Mouse (Mus musculus): Measurements from ENCODE around the gene Agtrap. TPM values are rescaled to one million over a fixed set of nuclear protein-coding genes. Genes with fewer than 3 reads are reported as not detected.

Gene Agtrap
- polyA plus RNA-seq, 1 experiment from 2014 or later: 31.5 TPM

GRCm38 (mm10) chr4:148065702-148066400 is 22.0 kb downstream of the Agtrap start:
- H3K36me3 ChIP-seq (ENCODE audit: insufficient read depth, low read length): no peaks in the 10 kb centered on the region
- no peak overlapping the region for H3K27ac ChIP-seq (ENCODE audit: low read length)
- ATAC-seq (ENCODE audit: low FRiP score, low TSS enrichment): peak; percentile 52
- H3K4me3 ChIP-seq (ENCODE audit: low read length): no peak overlapping the region
- 33% methylated on average over 6 of the region's 6 CpGs for WGBS
- H3K27me3 ChIP-seq (ENCODE audit: insufficient read depth, low read length): no peaks in the 10 kb centered on the region
- peaks cover 20% of the 10 kb centered on the region for H3K4me1 ChIP-seq (ENCODE audit: insufficient read depth, low read length)
- no peak overlapping the region for H3K9ac ChIP-seq (replicated peaks; ENCODE audit: low read length)
- no peaks in the 10 kb centered on the region for H3K9me3 ChIP-seq (ENCODE audit: low read length)
- no peak overlapping the region for H3K4me2 ChIP-seq (replicated peaks; ENCODE audit: low read depth, low read length)

GRCm38 (mm10) chr4:148061086-148061480 is 26.7 kb downstream of the Agtrap start:
- Histone ChIP-seq H3K4me1 (ENCODE audit: insufficient read depth, low read length) (peaks cover 8% of the 10 kb centered on the region), H3K36me3 (ENCODE audit: insufficient read depth, low read length) (peaks cover 18% of the 10 kb centered on the region; the same call in 1 of the 2 replicates), H3K27me3 (ENCODE audit: insufficient read depth, low read length) (no peaks in the 10 kb centered on the region), H3K9me3 (ENCODE audit: low read length) (no peaks in the 10 kb centered on the region), H3K27ac (ENCODE audit: low read length) (no peak overlapping the region), H3K4me2 (replicated peaks; ENCODE audit: low read depth, low read length) (no peak overlapping the region), H3K9ac (replicated peaks; ENCODE audit: low read length) (no peak overlapping the region), H3K4me3 (ENCODE audit: low read length) (no peak overlapping the region)
- no peak for ATAC-seq (ENCODE audit: low FRiP score, low TSS enrichment)
- 87% methylated on average over 9 of the region's 9 CpGs for WGBS

GRCm38 (mm10) chr4:148060120-148061085 is 27.4 kb downstream of the Agtrap start:
- ATAC-seq (ENCODE audit: low FRiP score, low TSS enrichment): peak; percentile 47; the same call in 1 of the 2 replicates
- Histone ChIP-seq H3K4me2 (replicated peaks; ENCODE audit: low read depth, low read length) (no peak overlapping the region), H3K9ac (replicated peaks; ENCODE audit: low read length) (no peak overlapping the region), H3K4me3 (ENCODE audit: low read length) (no peak overlapping the region), H3K27ac (ENCODE audit: low read length) (no peak overlapping the region), H3K9me3 (ENCODE audit: low read length) (no peaks in the 10 kb centered on the region), H3K27me3 (ENCODE audit: insufficient read depth, low read length) (no peaks in the 10 kb centered on the region), H3K4me1 (ENCODE audit: insufficient read depth, low read length) (peaks cover 1% of the 10 kb centered on the region), H3K36me3 (ENCODE audit: insufficient read depth, low read length) (peaks cover 24% of the 10 kb centered on the region)
- 45% methylated on average over 13 of the region's 13 CpGs for WGBS

DNA sequence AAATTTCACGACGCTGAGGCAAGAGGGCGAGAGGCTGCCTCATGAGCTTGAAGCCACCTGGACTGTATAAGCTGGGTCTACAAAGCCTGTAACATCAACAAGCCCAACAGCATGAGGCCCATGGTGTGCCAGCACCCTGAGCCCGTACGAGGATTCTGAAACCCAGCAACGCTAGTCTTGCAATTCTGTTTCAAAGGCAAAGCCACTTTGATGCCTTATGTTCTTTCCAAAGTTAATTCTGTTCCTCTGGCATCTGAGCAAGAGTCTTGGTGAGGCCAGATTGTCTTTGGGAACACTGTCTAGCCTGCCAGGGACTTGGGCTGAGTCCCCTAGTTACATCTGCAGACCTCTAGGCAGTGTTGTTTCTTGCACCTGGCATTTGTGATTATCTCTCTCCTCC is 28.8 kb downstream of the Agtrap start:
- no peaks in the 10 kb centered on the region for H3K27me3 ChIP-seq (ENCODE audit: insufficient read depth, low read length)
- WGBS: 92% methylated on average over 6 of the region's 6 CpGs

GRCm38 (mm10) chr4:148058218-148058819 is 29.5 kb downstream of the Agtrap start:
- H3K4me2 ChIP-seq (replicated peaks; ENCODE audit: low read depth, low read length): no peak overlapping the region
- 92% methylated on average over 9 of the region's 9 CpGs for WGBS
- H3K4me1 ChIP-seq (ENCODE audit: insufficient read depth, low read length): no peaks in the 10 kb centered on the region
- H3K27ac ChIP-seq (ENCODE audit: low read length): no peak overlapping the region
- no peaks in the 10 kb centered on the region for H3K9me3 ChIP-seq (ENCODE audit: low read length)
- peaks cover 41% of the 10 kb centered on the region for H3K36me3 ChIP-seq (ENCODE audit: insufficient read depth, low read length)
- no peak for ATAC-seq (ENCODE audit: low FRiP score, low TSS enrichment)
- no peak overlapping the region for H3K4me3 ChIP-seq (ENCODE audit: low read length)
- H3K27me3 ChIP-seq (ENCODE audit: insufficient read depth, low read length): no peaks in the 10 kb centered on the region
- no peak overlapping the region for H3K9ac ChIP-seq (replicated peaks; ENCODE audit: low read length)

More for the DNA sequence above, 28.8 kb downstream of the Agtrap start:
- Histone ChIP-seq H3K27ac (ENCODE audit: low read length) (no peak overlapping the region), H3K4me1 (ENCODE audit: insufficient read depth, low read length) (no peaks in the 10 kb centered on the region), H3K9me3 (ENCODE audit: low read length) (no peaks in the 10 kb centered on the region), H3K36me3 (ENCODE audit: insufficient read depth, low read length) (peaks cover 36% of the 10 kb centered on the region), H3K9ac (replicated peaks; ENCODE audit: low read length) (no peak overlapping the region), H3K4me3 (ENCODE audit: low read length) (no peak overlapping the region), H3K4me2 (replicated peaks; ENCODE audit: low read depth, low read length) (no peak overlapping the region)
- ATAC-seq (ENCODE audit: low FRiP score, low TSS enrichment): no peak

GRCm38 (mm10) chr4:148057661-148058209 is 30.1 kb downstream of the Agtrap start:
- Histone ChIP-seq H3K36me3 (ENCODE audit: insufficient read depth, low read length) (peaks cover 47% of the 10 kb centered on the region), H3K4me1 (ENCODE audit: insufficient read depth, low read length) (no peaks in the 10 kb centered on the region), H3K4me3 (ENCODE audit: low read length) (no peak overlapping the region), H3K27me3 (ENCODE audit: insufficient read depth, low read length) (no peaks in the 10 kb centered on the region), H3K4me2 (replicated peaks; ENCODE audit: low read depth, low read length) (no peak overlapping the region), H3K27ac (ENCODE audit: low read length) (no peak overlapping the region), H3K9me3 (ENCODE audit: low read length) (no peaks in the 10 kb centered on the region), H3K9ac (replicated peaks; ENCODE audit: low read length) (no peak overlapping the region)
- 68% methylated on average over 5 of the region's 5 CpGs for WGBS
- ATAC-seq (ENCODE audit: low FRiP score, low TSS enrichment): no peak

DNA sequence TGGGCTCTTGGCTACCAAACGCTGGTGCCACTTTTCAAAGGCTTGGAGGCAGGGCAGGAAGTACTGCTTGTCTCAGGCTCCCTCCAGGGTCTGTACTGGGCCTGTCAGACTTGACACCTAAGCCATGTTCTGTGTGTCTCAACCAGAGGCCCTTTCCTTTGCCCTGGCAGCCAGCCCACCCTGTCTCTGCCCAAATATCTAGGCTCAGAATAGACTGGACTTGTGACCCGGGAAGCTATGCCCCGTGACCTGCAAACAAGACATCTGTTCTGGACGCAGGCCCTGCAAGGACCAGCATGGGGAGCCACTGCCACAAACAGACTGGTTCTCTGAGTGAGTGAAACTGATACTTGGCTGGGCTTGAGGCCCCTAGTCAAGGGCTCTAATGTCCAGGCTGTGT is 31.0 kb downstream of the Agtrap start:
- no peak for ATAC-seq (ENCODE audit: low FRiP score, low TSS enrichment)
- 59% methylated on average over 4 of the region's 4 CpGs for WGBS
- Histone ChIP-seq H3K9ac (replicated peaks; ENCODE audit: low read length) (no peak overlapping the region), H3K9me3 (ENCODE audit: low read length) (no peaks in the 10 kb centered on the region), H3K36me3 (ENCODE audit: insufficient read depth, low read length) (peaks cover 55% of the 10 kb centered on the region), H3K4me2 (replicated peaks; ENCODE audit: low read depth, low read length) (no peak overlapping the region), H3K4me3 (ENCODE audit: low read length) (no peak overlapping the region), H3K27ac (ENCODE audit: low read length) (no peak overlapping the region), H3K27me3 (ENCODE audit: insufficient read depth, low read length) (no peaks in the 10 kb centered on the region), H3K4me1 (ENCODE audit: insufficient read depth, low read length) (no peaks in the 10 kb centered on the region)

GRCm38 (mm10) chr4:148056246-148056645 is 31.6 kb downstream of the Agtrap start:
- Histone ChIP-seq H3K27ac (ENCODE audit: low read length) (0 out of 2 replicates have a peak overlapping the region, but pooled peaks have one; percentile 20), H3K9me3 (ENCODE audit: low read length) (no peaks in the 10 kb centered on the region), H3K4me1 (ENCODE audit: insufficient read depth, low read length) (no peaks in the 10 kb centered on the region), H3K4me2 (replicated peaks; ENCODE audit: low read depth, low read length) (no peak overlapping the region), H3K4me3 (ENCODE audit: low read length) (no peak overlapping the region), H3K36me3 (ENCODE audit: insufficient read depth, low read length) (peaks cover 61% of the 10 kb centered on the region), H3K9ac (replicated peaks; ENCODE audit: low read length) (no peak overlapping the region), H3K27me3 (ENCODE audit: insufficient read depth, low read length) (no peaks in the 10 kb centered on the region)
- WGBS: 76% methylated on average over 7 of the region's 7 CpGs
- no peak for ATAC-seq (ENCODE audit: low FRiP score, low TSS enrichment)

DNA sequence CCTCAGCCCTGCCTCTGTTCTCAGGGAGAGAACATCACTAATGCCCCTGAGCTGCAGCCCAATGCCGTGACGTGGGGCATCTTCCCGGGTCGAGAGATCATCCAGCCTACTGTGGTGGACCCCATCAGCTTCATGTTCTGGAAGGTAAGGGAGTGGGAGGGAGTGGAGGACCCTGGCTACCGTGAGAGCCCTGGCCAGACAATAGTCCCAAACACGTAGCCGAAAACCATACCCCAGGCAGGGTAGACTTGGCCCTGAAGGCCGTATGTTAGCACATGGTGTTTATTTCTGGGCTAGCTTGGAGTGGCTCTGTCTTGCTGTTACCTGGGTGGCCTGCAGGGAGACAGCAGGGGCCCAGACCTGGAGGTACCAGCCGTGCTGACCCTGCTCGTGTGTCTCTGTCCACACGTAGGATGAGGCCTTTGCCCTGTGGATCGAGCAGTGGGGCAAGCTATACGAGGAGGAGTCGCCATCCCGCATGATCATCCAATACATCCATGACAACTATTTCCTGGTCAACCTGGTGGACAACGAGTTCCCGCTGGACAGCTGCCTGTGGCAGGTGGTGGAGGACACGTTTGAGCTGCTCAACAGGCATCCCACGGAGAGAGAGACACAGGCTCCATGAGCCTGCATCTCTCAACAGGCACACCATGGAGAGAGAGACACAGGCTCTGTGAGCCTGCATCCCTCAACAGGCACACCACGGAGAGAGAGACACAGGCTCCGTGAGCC is 32.7 kb downstream of the Agtrap start:
- H3K4me1 ChIP-seq (ENCODE audit: insufficient read depth, low read length): no peaks in the 10 kb centered on the region
- H3K4me3 ChIP-seq (ENCODE audit: low read length): no peak overlapping the region
- H3K36me3 ChIP-seq (ENCODE audit: insufficient read depth, low read length): peaks cover 68% of the 10 kb centered on the region
- H3K9ac ChIP-seq (replicated peaks; ENCODE audit: low read length): no peak overlapping the region
- H3K9me3 ChIP-seq (ENCODE audit: low read length): no peaks in the 10 kb centered on the region
- H3K27me3 ChIP-seq (ENCODE audit: insufficient read depth, low read length): no peaks in the 10 kb centered on the region
- ATAC-seq (ENCODE audit: low FRiP score, low TSS enrichment): no peak
- no peak overlapping the region for H3K4me2 ChIP-seq (replicated peaks; ENCODE audit: low read depth, low read length)
- WGBS: 83% methylated on average over 21 of the region's 21 CpGs
- no peak overlapping the region for H3K27ac ChIP-seq (ENCODE audit: low read length)

All from kidney, embryonic 16.5 days (tissue).